Mouse (Mus musculus): Measurements from ENCODE around the gene Ccdc181. TPM values are rescaled to one million over a fixed set of nuclear protein-coding genes. Genes with fewer than 3 reads are reported as not detected.
A peak's percentile ranks its signal among the peaks of the same experiment; 100 is the strongest.

Ccdc181 gene
- polyA plus RNA-seq, 1 experiment from 2014 or later: 2.7 TPM

DNA sequence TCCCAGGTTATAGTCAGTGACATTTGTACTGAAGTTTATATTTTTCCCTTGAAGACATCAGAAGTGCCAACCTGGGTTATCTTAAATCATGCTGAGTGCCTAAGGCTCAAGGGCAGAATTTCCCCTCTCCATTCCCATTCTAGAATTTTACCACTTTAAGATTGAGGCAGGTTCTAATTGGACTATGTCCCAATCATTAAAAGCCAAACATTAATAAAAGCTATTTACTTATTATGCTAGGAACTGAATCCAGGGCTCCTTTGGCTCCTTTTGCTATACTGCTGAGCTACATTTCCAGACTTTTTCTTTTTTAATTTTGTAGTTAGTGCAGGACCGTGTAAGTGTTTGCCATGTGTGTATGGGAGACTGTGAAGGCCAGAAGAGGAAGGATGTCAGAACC is 23.9 kb upstream of the Ccdc181 start:
- Histone ChIP-seq H3K36me3 (replicated peaks; ENCODE audit: insufficient read depth, low read length) (peaks cover 3% of the 10 kb centered on the region; the same call in 1 of the 2 replicates), H3K9ac (replicated peaks) (peak overlapping the region; percentile 92; the same call in 1 of the 2 replicates), H3K27ac (ENCODE audit: low read depth) (peak overlapping the region; percentile 95), H3K27me3 (ENCODE audit: insufficient read depth, low read length) (no peaks in the 10 kb centered on the region), H3K9me3 (ENCODE audit: low read length) (no peaks in the 10 kb centered on the region), H3K4me2 (ENCODE audit: low read depth, low read length) (peak overlapping the region; percentile 94), H3K4me3 (ENCODE audit: low read depth, low read length) (peak overlapping the region; percentile 90), H3K4me1 (ENCODE audit: insufficient read depth) (peaks cover 34% of the 10 kb centered on the region)
- WGBS (ENCODE audit: insufficient replicate concordance): 60% methylated on average over 1 of the region's 1 CpGs
- ATAC-seq (no peak), DNase-seq (no peak)
- no peak for TF ChIP-seq EP300 (IDR thresholded peaks at IDR 0.05; ENCODE audit: low read depth)
- no peak for TF ChIP-seq CTCF (IDR thresholded peaks at IDR 0.05; ENCODE audit: low read depth)

DNA sequence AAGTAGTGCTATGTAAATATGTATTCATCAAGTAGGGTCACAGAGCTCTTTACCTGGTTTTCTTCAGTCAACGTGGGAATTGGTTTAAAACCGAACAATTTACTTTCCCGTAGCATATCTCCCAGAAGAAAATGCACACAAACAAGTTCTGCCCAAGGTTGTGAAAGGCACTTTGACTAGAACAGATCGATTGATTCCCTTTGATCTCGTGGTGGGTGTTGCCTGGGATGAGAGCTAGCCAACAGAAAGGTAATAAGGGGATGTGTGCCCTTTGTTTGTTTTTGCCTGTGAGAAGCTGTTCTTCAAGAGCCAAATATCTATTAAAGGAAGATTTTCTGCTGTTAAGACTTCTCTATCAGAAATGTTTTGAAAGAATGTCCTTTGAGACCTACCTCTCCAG is 22.8 kb upstream of the Ccdc181 start:
- ATAC-seq: no peak
- H3K9me3 ChIP-seq (ENCODE audit: low read length): no peaks in the 10 kb centered on the region
- H3K9ac ChIP-seq (replicated peaks): no peak overlapping the region
- H3K27ac ChIP-seq (ENCODE audit: low read depth): peak overlapping the region; percentile 95
- no peaks in the 10 kb centered on the region for H3K27me3 ChIP-seq (ENCODE audit: insufficient read depth, low read length)
- TF ChIP-seq EP300 (IDR thresholded peaks at IDR 0.05; ENCODE audit: low read depth) (peak; percentile 30), CTCF (IDR thresholded peaks at IDR 0.05; ENCODE audit: low read depth) (no peak)
- WGBS (ENCODE audit: insufficient replicate concordance): 53% methylated on average over 5 of the region's 5 CpGs
- peaks cover 30% of the 10 kb centered on the region for H3K4me1 ChIP-seq (ENCODE audit: insufficient read depth)
- DNase-seq: peak; percentile 41
- peak overlapping the region; percentile 94 for H3K4me2 ChIP-seq (ENCODE audit: low read depth, low read length)
- peaks cover 12% of the 10 kb centered on the region; the same call in 1 of the 2 replicates for H3K36me3 ChIP-seq (replicated peaks; ENCODE audit: insufficient read depth, low read length)
- peak overlapping the region; percentile 25 for H3K4me3 ChIP-seq (ENCODE audit: low read depth, low read length)

GRCm38 (mm10) chr1:164254836-164255235 is 20.5 kb upstream of the Ccdc181 start:
- Histone ChIP-seq H3K4me2 (ENCODE audit: low read depth, low read length) (no peak overlapping the region), H3K4me3 (ENCODE audit: low read depth, low read length) (no peak overlapping the region), H3K27me3 (ENCODE audit: insufficient read depth, low read length) (no peaks in the 10 kb centered on the region), H3K36me3 (replicated peaks; ENCODE audit: insufficient read depth, low read length) (peaks cover 20% of the 10 kb centered on the region), H3K9me3 (ENCODE audit: low read length) (no peaks in the 10 kb centered on the region), H3K9ac (replicated peaks) (no peak overlapping the region), H3K27ac (ENCODE audit: low read depth) (no peak overlapping the region), H3K4me1 (ENCODE audit: insufficient read depth) (peaks cover 23% of the 10 kb centered on the region)
- TF ChIP-seq EP300 (IDR thresholded peaks at IDR 0.05; ENCODE audit: low read depth): no peak
- TF ChIP-seq CTCF (IDR thresholded peaks at IDR 0.05; ENCODE audit: low read depth): no peak
- WGBS (ENCODE audit: insufficient replicate concordance): 47% methylated on average over 3 of the region's 3 CpGs
- DNase-seq: peak; percentile 30
- peak; percentile 38 for ATAC-seq

GRCm38 (mm10) chr1:164260171-164261028 is 15.0 kb upstream of the Ccdc181 start:
- H3K4me1 ChIP-seq (ENCODE audit: insufficient read depth): peaks cover 4% of the 10 kb centered on the region; the same call in 1 of the 2 replicates
- TF ChIP-seq CTCF (IDR thresholded peaks at IDR 0.05; ENCODE audit: low read depth) (no peak), EP300 (IDR thresholded peaks at IDR 0.05; ENCODE audit: low read depth) (no peak)
- no peaks in the 10 kb centered on the region for H3K27me3 ChIP-seq (ENCODE audit: insufficient read depth, low read length)
- H3K9ac ChIP-seq (replicated peaks): no peak overlapping the region
- DNase-seq: no peak
- peaks cover 41% of the 10 kb centered on the region for H3K36me3 ChIP-seq (replicated peaks; ENCODE audit: insufficient read depth, low read length)
- no peak overlapping the region for H3K4me2 ChIP-seq (ENCODE audit: low read depth, low read length)
- H3K4me3 ChIP-seq (ENCODE audit: low read depth, low read length): no peak overlapping the region
- H3K27ac ChIP-seq (ENCODE audit: low read depth): no peak overlapping the region
- no peaks in the 10 kb centered on the region for H3K9me3 ChIP-seq (ENCODE audit: low read length)
- peak; percentile 23; the same call in 1 of the 2 replicates for ATAC-seq
- WGBS (ENCODE audit: insufficient replicate concordance): 66% methylated on average over 16 of the region's 16 CpGs

DNA sequence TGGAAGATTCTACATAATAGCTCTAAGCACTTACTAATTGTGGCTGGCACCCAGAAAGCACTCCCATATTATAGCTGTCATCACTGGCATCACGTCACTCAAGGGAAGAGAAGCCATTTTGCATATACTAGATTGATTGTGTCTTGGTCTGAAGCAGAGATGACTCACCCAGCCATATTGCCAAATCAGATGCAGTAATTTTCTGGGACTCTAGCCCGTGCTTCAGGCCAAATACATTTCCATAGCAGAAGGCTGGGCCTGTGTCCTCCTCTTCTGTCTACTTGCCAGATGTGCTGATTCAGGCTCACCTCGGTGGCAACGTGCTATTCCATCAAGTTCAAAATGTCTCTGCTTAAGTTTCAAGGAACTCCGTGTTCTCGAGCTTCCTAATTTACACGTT is 13.8 kb upstream of the Ccdc181 start:
- ATAC-seq (peak; percentile 72), DNase-seq (peak; percentile 26)
- TF ChIP-seq CTCF (IDR thresholded peaks at IDR 0.05; ENCODE audit: low read depth) (no peak), EP300 (IDR thresholded peaks at IDR 0.05; ENCODE audit: low read depth) (no peak)
- 84% methylated on average over 7 of the region's 7 CpGs for WGBS (ENCODE audit: insufficient replicate concordance)
- Histone ChIP-seq H3K4me1 (ENCODE audit: insufficient read depth) (peaks cover 4% of the 10 kb centered on the region; the same call in 1 of the 2 replicates), H3K36me3 (replicated peaks; ENCODE audit: insufficient read depth, low read length) (peaks cover 39% of the 10 kb centered on the region), H3K27ac (ENCODE audit: low read depth) (no peak overlapping the region), H3K4me2 (ENCODE audit: low read depth, low read length) (no peak overlapping the region), H3K4me3 (ENCODE audit: low read depth, low read length) (no peak overlapping the region), H3K27me3 (ENCODE audit: insufficient read depth, low read length) (no peaks in the 10 kb centered on the region), H3K9me3 (ENCODE audit: low read length) (no peaks in the 10 kb centered on the region), H3K9ac (replicated peaks) (no peak overlapping the region)

- H3K4me1 ChIP-seq (ENCODE audit: insufficient read depth): peaks cover 6% of the 10 kb centered on the region
- no peak for DNase-seq
- H3K4me2 ChIP-seq (ENCODE audit: low read depth, low read length): no peak overlapping the region
- H3K9ac ChIP-seq (replicated peaks): no peak overlapping the region
- H3K27me3 ChIP-seq (ENCODE audit: insufficient read depth, low read length): no peaks in the 10 kb centered on the region
- no peaks in the 10 kb centered on the region for H3K9me3 ChIP-seq (ENCODE audit: low read length)
- no peaks in the 10 kb centered on the region for H3K36me3 ChIP-seq (replicated peaks; ENCODE audit: insufficient read depth, low read length)
- no peak for ATAC-seq
- H3K4me3 ChIP-seq (ENCODE audit: low read depth, low read length): no peak overlapping the region
- TF ChIP-seq EP300 (IDR thresholded peaks at IDR 0.05; ENCODE audit: low read depth) (no peak), CTCF (IDR thresholded peaks at IDR 0.05; ENCODE audit: low read depth) (no peak)
- H3K27ac ChIP-seq (ENCODE audit: low read depth): no peak overlapping the region
- 87% methylated on average over 7 of the region's 7 CpGs for WGBS (ENCODE audit: insufficient replicate concordance)
These were observed 4.4 kb upstream of the Ccdc181 start for GRCm38 (mm10) chr1:164270941-164271340.

Data from liver, postnatal 0 days (tissue).